In genomic region chr4:103085237-103085636, GRCm38 (mm10) we compare ENCODE assay signal across 27 mouse cellular contexts. TPM values are rescaled to one million over a fixed set of nuclear protein-coding genes. Genes with fewer than 3 reads are reported as not detected.
DNase-seq lines count a peak whose midpoint lies in the region; ATAC-seq and TF ChIP-seq lines count a peak whose summit lies in the region.
"Had no signal": no experiment of that assay in that cellular context is flagged by ENCODE, and none has a peak within 500 bp of the region (broad histone marks: within the 10 kb centered on the region; RNA-seq: fewer than 3 reads in every experiment).

No protein-coding gene starts in this region.

- no peak for DNase-seq in gastrocnemius, adult 2 months
- no peak for DNase-seq in gastrocnemius, adult 8-10 months (ENCODE audit: low spot score in 2 of 2)
- DNase-seq in ZHBTc4 (ENCODE audit: low read depth, low spot score) = peak; percentile 47
- DNase-seq in splenic B cell, adult 2 months (ENCODE audit: low read depth, low spot score) = peak; percentile 3
- DNase-seq in right cerebral cortex, adult 18-20 months = no peak
- no peak for DNase-seq in urinary bladder, postnatal 10 days (ENCODE audit: low spot score)
- DNase-seq: cerebellum, adult 9-10 months; forebrain, postnatal 0 days had no signal

- peaks cover 2% of the 10 kb centered on the region; the same call in 1 of the 2 replicates for H3K9me3 ChIP-seq in megakaryocyte, embryonic 14.5 days
- H3K9me3 ChIP-seq: embryonic facial prominence, embryonic 12.5 days; G1E; heart, embryonic 13.5 days; hindbrain, embryonic 13.5 days; kidney, embryonic 15.5 days; limb, embryonic 13.5 days; neural tube, embryonic 12.5 days had no signal

- H3K27me3 ChIP-seq in megakaryocyte, embryonic 14.5 days (replicated peaks) = peaks cover 2% of the 10 kb centered on the region
- H3K27me3 ChIP-seq in splenic B cell, adult 2 months (ENCODE audit: control insufficient read depth, insufficient read depth, low read length, poor library complexity, severe bottlenecking) = no peaks in the 10 kb centered on the region
- H3K27me3 ChIP-seq: embryonic facial prominence, embryonic 12.5 days; heart, embryonic 13.5 days; hindbrain, embryonic 13.5 days; kidney, embryonic 15.5 days; limb, embryonic 13.5 days; neural tube, embryonic 12.5 days had no signal

- H3K4me1 ChIP-seq in megakaryocyte, embryonic 14.5 days = peaks cover 11% of the 10 kb centered on the region
- H3K4me1 ChIP-seq: embryonic facial prominence, embryonic 12.5 days; heart, embryonic 13.5 days; hindbrain, embryonic 13.5 days; kidney, embryonic 15.5 days; limb, embryonic 13.5 days; neural tube, embryonic 12.5 days had no signal

- intact Hi-C loops in gastrocnemius, adult 2 months (cut with DNase I) = no loop called here

- no peak overlapping the region for H3K4me3 ChIP-seq in gastrocnemius, adult 2 months
- peak overlapping the region; percentile 59 for H3K4me3 ChIP-seq in megakaryocyte, embryonic 14.5 days (replicated peaks)
- H3K4me3 ChIP-seq: embryonic facial prominence, embryonic 12.5 days; heart, embryonic 13.5 days; hindbrain, embryonic 13.5 days; kidney, embryonic 15.5 days; limb, embryonic 13.5 days; neural tube, embryonic 12.5 days had no signal

- no peak overlapping the region for H3K27ac ChIP-seq in gastrocnemius, adult 2 months
- H3K27ac ChIP-seq: embryonic facial prominence, embryonic 12.5 days; heart, embryonic 13.5 days; hindbrain, embryonic 13.5 days; kidney, embryonic 15.5 days; limb, embryonic 13.5 days; neural tube, embryonic 12.5 days had no signal

- ATAC-seq in megakaryocyte, adult 5-6 weeks (ENCODE audit: poor library complexity, severe bottlenecking) = no peak
- ATAC-seq: forebrain, postnatal 0 days had no signal

- H3K36me3 ChIP-seq in megakaryocyte, embryonic 14.5 days (replicated peaks; ENCODE audit: low read length) = no peaks in the 10 kb centered on the region
- no peaks in the 10 kb centered on the region for H3K36me3 ChIP-seq in splenic B cell, adult 2 months (ENCODE audit: control insufficient read depth, insufficient read depth, low read length, poor library complexity, severe bottlenecking)
- H3K36me3 ChIP-seq: G1E; heart, embryonic 13.5 days; hindbrain, embryonic 13.5 days; kidney, embryonic 15.5 days; limb, embryonic 13.5 days had no signal

- peak; percentile 15; the same call in 1 of the 2 replicates for TF ChIP-seq CTCF in gastrocnemius, adult 2 months (IDR thresholded peaks at IDR 0.05)

RNA-seq across cellular contexts. Expression of gene Mier1, which starts 29.0 kb away (rescaled TPM):
- total RNA-seq in gastrocnemius, adult 2 months (2021) = 10 to 100 TPM; 20.0 to 21.4 TPM
- total RNA-seq in gastrocnemius, adult 8-10 months (2022) = 10 to 100 TPM; 15.2 to 21.0 (median 17.4) TPM
- 1.2 and 2.3 TPM in 2 replicates for polyA plus RNA-seq in megakaryocyte, embryonic 14.5 days (2012; ENCODE audit: insufficient read depth, low replicate concordance)
- 79.4 and 82.5 TPM in 2 replicates for total RNA-seq in megakaryocyte, adult 5-6 weeks (2015)
- total RNA-seq in megakaryocyte, adult 5-6 weeks (2017) = 89.2 and 100 TPM in 2 replicates

RNA-seq across cellular contexts. Expression of gene Wdr78, which starts 29.1 kb away (rescaled TPM):
- under 1 TPM; 0.36 to 0.56 TPM for total RNA-seq in gastrocnemius, adult 2 months (2021)
- under 1 TPM; 0.38 to 0.75 (median 0.47) TPM for total RNA-seq in gastrocnemius, adult 8-10 months (2022)
- 0.43 and 0.47 TPM in 2 replicates for polyA plus RNA-seq in megakaryocyte, embryonic 14.5 days (2012; ENCODE audit: insufficient read depth, low replicate concordance)
- 0.80 and 2.6 TPM in 2 replicates for total RNA-seq in megakaryocyte, adult 5-6 weeks (2015)
- 0.28 and 0.92 TPM in 2 replicates for total RNA-seq in megakaryocyte, adult 5-6 weeks (2017)

RNA-seq across cellular contexts. Expression of gene Insl5, which starts 58.6 kb away (rescaled TPM):
- total RNA-seq in gastrocnemius, adult 2 months (2021) = not detected
- total RNA-seq in gastrocnemius, adult 8-10 months (2022) = not detected
- polyA plus RNA-seq in megakaryocyte, embryonic 14.5 days (2012; ENCODE audit: insufficient read depth, low replicate concordance) = not detected in 2 replicates
- total RNA-seq in megakaryocyte, adult 5-6 weeks (2015) = not detected in 2 replicates
- not detected in 2 replicates for total RNA-seq in megakaryocyte, adult 5-6 weeks (2017)
- total RNA-seq: adrenal gland, adult 18-20 months; adrenal gland, postnatal 4 days; common myeloid progenitor, adult 5-6 weeks; G1E; gastrocnemius, adult 18-20 months; granulocyte monocyte progenitor cell, adult 5-6 weeks; heart, postnatal 25 days had no signal
- polyA plus RNA-seq: forebrain, postnatal 0 days; G1E; hindbrain, embryonic 13.5 days; intestine, embryonic 14.5 days; limb, embryonic 13.5 days; liver, embryonic 16.5 days; small intestine, adult 2 months; urinary bladder, adult 2 months had no signal

Comparison
In these comparisons a context has a peak if more than half of its experiments do, and no peak if none do; other contexts are left out.
1. DNase-seq: peak in ZHBTc4 (single experiment) and splenic B cell, adult 2 months (single experiment); none in gastrocnemius, adult 2 months (single experiment), gastrocnemius, adult 8-10 months (0 of 2), right cerebral cortex, adult 18-20 months (single experiment) and urinary bladder, postnatal 10 days (single experiment).